Mouse (Mus musculus): ENCODE measurements around the gene Olfr986.
"Not testable (repeated sequence)": the region's sequence is repeated elsewhere in the genome, so short reads cannot be mapped to it uniquely, and the experiment has no call there.

The Olfr986 gene

DNA sequence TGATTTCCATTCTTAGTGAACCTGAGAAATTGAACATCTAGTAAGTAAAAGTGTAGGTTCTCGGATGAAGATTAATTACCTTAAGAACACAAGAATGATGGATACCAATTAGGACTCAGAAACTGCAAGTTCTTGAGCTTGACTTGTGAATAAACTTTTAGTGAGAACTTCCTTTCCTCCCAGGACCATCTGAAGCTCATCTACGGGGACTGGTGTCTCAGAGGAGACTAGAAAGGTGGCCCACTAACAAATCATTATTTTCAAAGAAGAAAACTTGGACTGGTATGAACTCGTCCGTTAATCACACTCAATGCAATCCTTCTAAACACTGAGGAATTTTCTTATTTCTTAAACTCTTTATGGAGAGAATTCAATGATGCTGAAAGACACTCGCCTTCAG, at the start of gene Olfr986:
Olfr986 (plus strand) TSS at position 301 of the 400 bp plus-strand sequence.
- no peak for DNase-seq (ENCODE audit: low spot score)

DNA sequence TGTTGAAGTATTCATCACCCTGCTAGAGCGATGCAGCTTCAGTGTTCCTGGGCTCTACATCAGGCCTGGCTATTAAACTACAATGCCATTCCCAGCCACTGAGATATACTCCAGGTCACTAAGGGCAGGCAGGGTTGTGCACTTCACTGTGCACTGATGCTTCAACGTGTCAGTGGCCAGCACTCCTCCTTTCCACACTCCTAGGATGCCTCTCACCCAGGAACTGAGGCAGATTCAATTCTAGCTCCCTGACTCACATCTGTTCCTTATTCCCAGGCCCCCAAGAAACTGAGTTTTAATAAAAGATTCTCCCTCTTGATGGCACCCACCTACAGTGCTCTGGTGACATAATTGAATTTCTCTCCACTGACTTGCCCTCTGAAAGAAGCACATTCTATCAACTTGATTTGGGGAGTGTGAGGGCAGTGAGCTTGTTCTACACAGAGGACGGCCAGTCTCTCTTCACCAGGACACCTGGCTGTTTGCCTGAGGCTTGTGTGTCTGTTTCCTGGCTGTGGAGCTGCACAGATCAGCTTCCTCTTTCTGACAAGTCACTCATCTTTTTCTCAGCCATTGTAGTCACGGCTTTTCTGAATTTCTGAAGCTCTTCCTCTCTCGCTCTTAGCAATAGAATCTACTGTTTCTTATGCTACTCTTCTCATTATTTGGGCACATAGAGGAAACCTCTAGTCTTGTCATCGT, 43.6 kb upstream of the Olfr986 start:
- DNase-seq (ENCODE audit: low spot score): no peak

DNA sequence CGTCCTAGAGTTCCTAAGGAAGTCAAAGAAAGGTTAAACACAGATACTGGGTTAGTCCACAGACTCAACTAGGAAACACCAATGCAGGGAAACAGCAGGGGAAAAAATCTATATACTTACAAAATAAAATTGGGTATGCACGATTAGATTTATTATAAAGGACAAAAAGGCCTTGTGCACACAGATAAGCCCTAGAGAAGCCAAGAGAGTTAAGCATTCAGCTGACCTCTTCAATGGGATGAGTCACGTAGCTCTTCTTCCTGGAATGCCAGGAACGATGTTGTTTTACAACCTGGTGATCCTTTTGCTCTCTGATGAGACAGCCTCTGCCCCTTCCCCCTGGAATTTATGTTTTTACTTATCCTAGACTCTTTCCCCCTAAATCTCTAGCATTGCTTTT, 41.2 kb upstream of the Olfr986 start:
- no peak for DNase-seq (ENCODE audit: low spot score)

DNA sequence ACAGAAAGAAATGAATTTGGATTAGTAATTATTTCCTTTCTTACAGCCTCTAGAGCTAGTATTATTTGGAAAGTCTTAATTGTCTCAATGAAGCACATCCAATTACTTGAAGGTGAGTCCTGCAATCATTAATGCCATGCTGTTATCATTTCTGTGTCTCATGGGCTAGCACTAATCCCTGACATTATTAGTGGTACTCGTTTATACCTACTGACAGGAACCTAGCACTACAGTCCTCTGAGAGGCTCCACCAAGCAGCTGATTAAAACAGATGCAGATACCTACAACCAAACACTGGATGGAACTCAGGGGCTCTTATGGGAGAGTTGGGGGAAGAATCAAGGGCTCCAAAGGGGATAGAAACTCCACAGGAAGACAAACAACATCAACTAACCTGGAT, 39.2 kb upstream of the Olfr986 start:
- DNase-seq (ENCODE audit: low spot score): no peak

DNA sequence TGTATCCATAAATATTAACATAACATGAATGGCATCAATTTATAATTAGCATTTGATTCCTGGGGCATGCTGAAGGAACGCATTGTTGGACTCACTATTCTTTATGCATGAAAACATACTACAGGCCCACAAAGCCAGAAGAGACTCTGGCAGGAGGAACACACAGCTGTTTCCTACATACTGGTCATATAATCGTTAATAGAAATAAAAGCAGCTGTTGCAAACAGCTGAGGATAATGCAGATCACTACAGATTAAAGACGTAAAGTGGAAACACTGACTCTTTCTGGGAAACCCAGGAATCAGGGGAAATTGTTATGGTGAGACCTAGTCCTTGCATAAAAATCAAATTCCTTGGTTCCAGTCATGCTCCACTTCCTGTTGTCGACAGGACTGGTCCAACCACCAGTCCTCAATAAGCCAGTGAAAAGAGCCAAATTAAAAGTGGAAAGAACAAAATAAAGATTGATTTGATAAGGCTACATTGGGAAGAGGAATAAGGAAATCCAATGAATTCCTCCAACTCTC, 25.5 kb upstream of the Olfr986 start:
- DNase-seq (ENCODE audit: low spot score): no peak

DNA sequence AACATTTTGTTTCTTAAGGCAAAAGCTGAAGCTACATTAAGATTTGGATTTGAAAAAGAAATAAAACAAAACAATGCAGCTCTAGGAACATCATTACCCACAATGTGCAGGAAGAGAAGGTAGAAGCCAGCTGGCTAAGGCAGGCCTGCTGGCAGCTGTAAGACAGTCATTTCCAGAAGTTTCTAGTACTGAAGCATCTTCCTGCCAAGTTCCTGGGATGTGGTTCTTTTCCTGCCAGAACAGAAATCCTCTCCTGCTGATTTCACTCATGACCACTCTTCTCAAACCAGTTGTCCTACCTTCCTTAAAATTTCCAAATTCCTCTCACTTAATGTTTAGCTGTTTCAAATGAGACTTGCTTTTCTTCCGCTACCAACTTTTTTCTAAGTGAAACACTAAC, 14.3 kb upstream of the Olfr986 start:
- no peak for DNase-seq (ENCODE audit: low spot score)

DNA sequence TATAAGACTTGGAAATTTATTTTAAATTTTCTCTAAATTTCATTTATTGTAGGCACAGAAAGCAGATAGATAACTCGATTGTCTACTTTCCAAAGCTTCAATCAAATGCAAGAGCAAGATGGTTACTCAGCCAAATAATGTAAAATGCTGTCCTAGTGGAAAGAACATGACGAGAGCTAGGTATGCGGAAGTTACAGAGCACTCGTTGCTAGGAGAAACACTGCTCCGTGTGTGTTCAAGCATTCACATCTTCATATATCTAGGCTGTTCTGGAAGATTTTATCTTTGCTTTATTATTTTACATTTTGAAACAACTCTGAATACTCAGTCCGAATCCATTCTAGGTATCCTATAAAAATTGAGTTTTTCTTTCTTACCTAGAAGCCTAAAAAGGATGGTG, 3.7 kb upstream of the Olfr986 start:
- no peak for DNase-seq (ENCODE audit: low spot score)

DNA sequence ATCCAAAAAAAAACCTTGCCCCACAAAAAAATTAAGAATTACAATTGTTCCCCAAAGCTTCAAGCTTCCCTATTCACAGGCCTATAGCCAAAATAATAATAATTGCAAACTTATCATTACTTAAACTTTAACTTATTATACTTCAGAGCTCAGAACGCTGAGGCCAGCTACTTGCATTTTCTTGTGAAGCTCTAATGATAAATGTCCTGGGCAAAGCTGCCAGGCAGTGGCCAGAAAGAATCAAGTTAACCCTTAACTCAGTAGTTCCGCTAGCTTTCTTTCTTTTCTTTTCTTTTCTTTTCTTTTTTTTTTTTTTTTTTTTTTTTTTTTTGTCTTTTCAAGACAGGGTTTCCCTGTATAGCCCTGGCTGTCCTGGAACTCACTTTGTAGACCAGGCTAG, 4.4 kb downstream of the Olfr986 start:
- DNase-seq (ENCODE audit: low spot score): not testable (repeated sequence)

DNA sequence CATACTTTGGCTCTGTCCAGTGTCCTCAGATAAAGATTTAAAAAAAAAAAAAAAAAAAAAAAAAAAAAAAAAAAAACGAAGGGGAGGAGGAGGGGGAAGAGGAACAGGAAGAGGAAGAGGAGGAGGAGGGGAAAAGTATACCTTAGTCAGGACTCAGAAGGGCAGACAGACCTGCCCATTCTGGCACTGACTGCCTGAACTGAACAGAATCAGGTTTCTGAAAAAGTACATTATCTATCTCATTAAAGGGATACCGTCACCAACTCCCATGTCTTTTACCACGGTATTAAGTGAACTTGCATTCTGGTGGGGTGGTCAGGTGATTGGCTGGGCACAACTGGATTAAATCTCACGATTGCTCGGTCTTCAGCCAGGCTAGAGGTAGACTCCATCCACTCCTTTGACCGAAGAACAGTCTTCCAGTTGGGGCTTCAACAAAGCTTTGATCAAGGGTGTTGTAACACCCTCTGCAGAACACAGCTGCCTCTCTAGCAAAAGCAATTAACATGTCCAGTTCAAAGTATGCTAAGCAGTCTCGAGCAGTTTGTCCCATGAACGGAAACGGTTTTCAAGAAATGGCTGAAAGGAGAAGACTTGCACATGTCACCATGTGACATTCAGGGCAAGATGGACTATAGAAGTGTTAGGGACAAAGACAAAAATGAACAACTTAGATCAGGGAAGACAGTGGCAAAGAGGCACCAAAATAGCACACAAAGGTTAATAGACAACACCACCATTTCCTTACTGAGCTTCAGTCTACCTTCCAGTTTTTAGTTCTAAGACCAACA, 10.6 kb downstream of the Olfr986 start:
- no peak for DNase-seq (ENCODE audit: low spot score)

DNA sequence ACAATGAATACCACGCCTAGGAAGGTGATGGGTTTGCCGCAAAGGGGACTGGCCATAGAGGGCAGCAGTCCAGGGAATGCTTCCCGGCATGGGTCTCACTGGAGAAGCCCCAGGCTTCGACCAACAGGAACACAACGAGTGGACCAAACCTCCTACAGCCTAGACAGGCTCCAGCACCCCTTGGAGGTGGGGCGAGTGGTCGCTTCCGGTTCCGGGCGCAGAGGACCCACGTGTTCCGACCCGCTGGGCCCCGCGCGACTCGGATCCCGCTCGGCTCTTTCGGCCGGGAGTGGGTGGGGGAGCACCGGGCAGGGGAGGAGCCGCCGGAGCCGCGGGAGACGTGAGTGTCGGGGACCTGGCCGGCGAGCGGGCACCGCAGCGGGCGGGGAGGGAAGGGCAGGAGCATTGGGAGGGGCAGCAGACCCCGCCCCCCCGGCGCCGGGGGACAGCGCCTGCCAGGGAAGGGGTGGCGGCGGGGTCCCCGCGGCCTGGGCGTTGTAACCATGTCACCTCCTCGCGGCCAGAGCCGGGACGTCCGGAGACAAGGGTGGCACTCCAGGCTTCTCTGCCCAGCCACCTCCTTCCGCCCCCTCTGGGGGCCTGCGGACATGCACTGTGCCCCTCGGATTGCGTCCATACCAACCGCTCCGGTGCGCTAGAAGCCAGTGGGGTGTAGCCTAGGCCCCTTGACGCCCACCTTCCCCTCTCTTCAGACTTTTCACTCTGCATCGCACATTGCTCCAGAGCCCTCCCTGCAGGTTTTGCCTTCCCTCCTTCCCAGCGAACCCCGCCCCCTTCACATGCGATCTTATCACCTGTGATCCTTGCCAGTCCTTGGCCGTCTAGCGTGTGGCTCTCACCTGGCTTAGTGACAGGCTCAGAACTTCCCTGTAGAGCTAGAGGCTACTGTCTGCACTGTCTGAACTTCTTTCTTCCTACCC, 11.6 kb downstream of the Olfr986 start, which contains the start of gene Zfp202:
Zfp202 (plus strand) TSS at position 219 of the 941 bp plus-strand sequence.
- peak; percentile 47 for DNase-seq (ENCODE audit: low spot score)

DNA sequence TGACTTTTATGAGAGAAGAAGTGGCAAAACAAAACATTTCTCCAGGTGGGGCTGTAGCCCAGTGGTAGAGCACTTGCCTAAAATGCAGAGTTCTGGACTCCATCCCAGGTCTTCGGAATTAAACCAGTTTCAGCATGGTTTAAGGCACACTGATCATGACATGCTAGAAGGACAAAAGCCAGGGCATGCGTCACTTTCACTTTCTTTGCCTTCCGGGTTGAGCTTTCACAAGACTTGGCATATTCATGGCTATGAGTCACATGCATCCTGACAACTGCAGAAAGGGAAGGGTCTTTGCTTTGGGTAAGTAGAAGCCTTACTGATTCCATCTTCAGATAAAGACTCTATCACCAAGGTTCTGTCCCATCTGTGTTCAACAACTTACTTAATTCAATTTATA, 15.3 kb downstream of the Olfr986 start:
- no peak for DNase-seq (ENCODE audit: low spot score)

DNA sequence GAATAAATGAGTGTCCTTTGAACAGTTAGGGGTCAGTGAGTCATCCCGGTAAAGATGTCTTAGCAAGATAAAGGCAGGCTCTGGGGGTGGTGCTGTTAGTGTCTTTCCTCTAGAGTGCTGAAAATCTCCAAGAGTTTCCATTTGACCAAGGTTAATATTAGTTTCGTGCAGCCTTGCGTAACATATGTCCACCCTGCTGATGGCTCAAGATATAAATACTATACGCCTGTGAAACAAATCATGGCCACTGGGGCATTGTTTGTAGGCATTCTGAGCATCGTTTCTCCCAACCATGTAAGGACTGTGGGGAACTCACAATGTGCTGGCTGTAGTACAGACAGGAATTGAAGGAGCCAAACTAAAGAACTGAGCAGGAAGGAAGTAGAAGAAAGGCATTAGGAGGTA, 25.8 kb downstream of the Olfr986 start:
- no peak for DNase-seq (ENCODE audit: low spot score)

DNA sequence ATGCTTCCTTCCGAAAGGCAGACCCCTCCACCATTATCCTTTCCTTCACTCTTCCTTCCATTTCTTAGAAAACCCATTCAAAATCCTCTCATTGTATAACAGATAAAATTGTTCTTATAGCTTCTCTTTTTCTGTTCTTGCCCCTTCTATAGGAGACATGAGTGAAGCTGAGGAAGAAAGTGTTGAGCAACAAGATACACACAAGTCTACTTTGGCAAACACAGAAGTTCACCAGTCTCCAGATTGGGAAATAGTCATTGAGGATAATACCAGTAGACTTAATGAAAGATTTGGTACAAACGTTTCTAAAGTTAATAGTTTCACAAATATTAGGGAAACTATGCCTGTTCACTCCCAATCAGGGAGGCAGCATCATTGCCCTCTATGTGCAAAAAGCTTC, 30.0 kb downstream of the Olfr986 start:
- no peak for DNase-seq (ENCODE audit: low spot score)

DNA sequence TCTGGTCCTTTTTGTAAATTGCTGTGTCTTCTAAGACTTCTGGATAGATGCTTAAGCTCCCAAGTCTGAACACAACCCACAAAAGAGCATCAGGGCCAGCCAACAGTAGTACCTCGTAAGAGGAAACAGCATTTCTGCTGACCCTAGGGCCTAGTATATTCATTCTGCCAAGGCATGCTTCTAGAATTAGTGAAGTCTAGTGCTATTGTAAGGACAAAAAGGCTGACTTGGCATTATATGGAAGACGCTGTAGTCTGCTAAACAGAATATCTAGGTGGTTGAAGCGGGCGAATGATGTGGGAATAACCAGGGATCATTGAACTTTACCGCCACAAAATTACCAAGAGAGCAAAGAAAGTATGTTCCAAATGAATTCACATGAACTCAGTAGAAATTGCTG, 33.3 kb downstream of the Olfr986 start:
- DNase-seq (ENCODE audit: low spot score): no peak

DNA sequence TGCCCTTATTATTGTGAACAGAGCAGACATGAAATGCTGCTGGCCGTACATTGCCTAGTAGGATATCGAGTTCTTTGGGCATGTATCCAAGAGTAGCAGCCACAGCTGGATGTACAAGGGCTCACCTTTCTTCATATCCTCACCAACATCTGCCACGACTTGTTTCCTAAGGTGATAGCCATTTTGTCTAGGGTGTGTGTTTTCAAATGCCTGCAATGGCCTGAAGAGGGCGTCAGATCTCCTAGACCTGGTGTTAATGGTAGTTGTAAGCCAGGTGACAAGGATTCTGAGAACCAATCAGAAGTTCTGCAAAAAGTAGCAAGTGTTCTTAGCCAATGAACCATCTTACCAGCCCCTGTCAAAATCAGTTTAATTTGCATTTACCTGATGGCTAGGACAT, 35.9 kb downstream of the Olfr986 start:
- no peak for DNase-seq (ENCODE audit: low spot score)

DNA sequence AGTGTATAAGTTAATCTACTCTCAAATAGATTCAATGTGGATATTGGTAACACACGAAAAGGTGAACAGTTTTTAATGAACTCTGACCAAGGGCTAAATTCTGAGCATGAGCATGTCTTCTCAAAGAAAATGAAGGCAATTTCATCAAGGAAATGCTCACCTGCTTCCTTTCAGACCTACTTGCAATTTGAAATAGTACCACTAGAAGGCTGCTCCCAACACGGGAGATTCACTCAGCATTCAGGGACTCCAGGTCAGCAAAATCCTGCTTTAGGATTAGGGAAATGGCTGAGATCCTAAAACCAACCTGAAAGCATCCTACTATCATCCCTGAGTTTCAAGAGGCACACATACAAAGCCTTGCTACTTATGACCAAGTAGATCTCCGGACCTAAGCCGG, 43.6 kb downstream of the Olfr986 start:
- no peak for DNase-seq (ENCODE audit: low spot score)

DNA sequence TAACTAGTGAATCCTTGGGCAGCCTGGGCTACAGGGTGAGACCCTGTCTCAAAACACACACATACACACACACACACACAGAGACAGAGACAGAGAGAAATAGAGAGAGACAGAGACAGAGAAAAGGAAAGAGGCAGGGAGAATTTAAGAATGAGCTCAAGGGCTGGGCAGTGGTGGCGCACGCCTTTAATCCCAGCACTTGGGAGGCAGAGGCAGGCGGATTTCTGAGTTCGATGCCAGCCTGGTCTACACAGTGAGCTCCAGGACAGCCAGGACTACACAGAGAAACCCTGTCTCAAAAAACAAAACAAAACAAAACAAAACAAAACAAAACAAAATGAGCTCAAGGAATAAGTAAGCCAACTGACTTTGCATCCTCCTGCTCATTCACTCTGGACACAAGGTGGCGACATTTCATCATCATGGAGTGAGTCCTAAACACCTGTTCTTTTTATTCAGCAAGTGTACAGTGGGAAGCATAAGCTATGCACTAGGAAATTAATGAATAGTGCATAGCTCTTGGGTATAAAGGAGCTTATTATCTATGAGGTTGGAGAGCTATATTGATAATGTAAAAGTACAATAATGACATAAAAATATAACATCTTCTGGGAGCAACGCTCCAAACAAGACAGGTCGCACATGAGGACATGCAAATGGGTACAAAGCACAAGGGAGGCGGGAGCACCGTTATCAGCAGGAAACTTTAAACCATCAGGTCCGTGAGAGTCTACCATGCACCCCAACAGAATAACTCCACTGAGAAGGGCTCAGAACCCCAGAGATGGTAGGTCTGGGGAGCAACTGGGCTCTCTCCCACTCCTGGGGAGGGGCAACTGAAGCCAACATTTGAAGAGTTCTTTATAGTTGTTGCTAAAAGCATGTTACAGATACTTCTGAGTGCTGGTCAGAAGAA, 47.4 kb downstream of the Olfr986 start:
- no peak for DNase-seq (ENCODE audit: low spot score)

DNA sequence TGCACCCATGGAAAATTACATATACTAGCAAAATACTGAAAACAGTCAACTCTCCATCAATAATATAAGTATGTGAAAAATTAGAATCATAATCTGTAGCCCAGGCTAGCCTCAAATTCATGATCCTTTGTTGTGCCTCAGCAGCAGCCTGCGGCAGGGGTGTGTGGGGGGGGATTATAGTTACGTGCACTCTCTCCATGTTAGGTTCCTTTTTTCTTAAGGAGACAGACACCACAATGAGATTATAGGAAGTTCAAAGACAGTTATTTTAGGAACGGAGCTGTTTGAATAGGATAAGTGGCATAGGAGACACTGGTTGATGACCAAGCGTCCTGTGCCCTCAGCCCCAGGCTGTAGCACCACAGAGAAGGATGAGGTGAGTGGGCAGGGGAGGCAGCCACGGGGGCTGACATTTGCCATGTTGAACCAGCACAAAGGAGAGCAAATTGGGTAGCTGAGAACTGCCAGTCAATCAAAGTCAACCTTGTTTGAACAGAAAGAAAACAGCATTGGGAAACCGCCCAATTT, 48.1 kb downstream of the Olfr986 start:
- DNase-seq (ENCODE audit: low spot score): no peak

DNA sequence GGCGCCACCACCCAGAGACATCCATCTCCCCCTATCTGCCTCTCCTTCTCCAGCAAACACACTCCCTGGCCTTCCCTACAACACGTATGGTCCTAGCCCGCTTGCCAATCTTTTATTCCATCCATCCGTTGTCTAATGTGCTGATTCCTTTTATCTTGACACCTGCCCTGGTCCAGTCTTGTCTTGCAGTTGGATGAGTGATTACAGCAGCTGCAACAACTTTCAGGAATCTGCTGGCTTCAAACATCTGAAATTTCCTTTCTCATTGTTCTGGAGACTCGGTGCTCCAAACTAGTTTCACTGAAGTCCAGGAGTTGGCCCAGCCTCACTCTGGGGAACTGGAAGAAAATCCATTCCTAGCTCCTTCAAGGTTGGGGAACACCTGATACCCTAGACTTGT, 48.8 kb downstream of the Olfr986 start:
- DNase-seq (ENCODE audit: low spot score): no peak

DNA sequence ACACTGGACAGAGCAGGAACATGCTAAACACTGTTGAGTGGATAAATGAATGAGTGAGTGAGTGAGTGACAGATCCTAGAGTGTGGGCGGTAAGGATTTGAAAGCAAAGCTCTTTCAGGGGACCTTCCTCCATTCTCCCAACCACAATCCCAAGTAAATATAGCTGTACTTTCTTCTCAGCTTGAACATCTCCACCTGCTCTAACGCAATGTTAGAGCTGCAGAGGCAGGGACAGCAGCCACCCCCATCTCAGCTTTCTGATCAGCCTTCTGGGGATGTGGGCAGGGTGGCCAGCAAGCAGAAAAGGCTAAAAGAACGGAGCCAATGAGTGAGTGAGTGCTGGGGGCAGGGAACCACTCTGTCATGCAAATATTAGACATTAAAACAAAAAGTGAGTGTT, 50.3 kb downstream of the Olfr986 start:
- DNase-seq (ENCODE audit: low spot score): no peak
